Mouse (Mus musculus) heart, postnatal 0 days (tissue): Measurements from ENCODE around the gene Nudt6. TPM values are rescaled to one million over a fixed set of nuclear protein-coding genes. Genes with fewer than 3 reads are reported as not detected.

Experiments used
- ATAC-seq: fragments of 200-750 bp; cut with Nextera tagmentation; 2 replicates; pipeline ENCODE4 v1.8.0; 2017; ENCODE audit warnings: low read depth, moderate number of reproducible peaks, moderate library complexity; ENCODE audit not compliant: insufficient read depth
- DNase-seq: peaks from one replicate; pipeline ENCODE4 v3.0.0-alpha.2; 2016; ENCODE audit warnings: low spot score
- H3K27ac ChIP-seq: fragments of 300-500 bp; sonication (generic); 2 replicates; pipeline ENCODE4 v1.5.1; 2014; ENCODE audit warnings: low read depth, mild to moderate bottlenecking
- H3K27me3 ChIP-seq: fragments of 300-500 bp; sonication (generic); 2 replicates; pipeline ENCODE4 v1.6.1; 2014; ENCODE audit warnings: low read length, mixed read lengths; ENCODE audit not compliant: control insufficient read depth, insufficient read depth
- H3K36me3 ChIP-seq: fragments of 300-500 bp; sonication (generic); replicated peaks from 2 replicates; pipeline ENCODE4 v1.6.1; 2014; ENCODE audit warnings: low read length, mixed read lengths; ENCODE audit not compliant: control insufficient read depth, insufficient read depth
- H3K4me1 ChIP-seq: fragments of 300-500 bp; sonication (generic); 2 replicates; pipeline ENCODE4 v1.6.1; 2014; ENCODE audit warnings: antibody characterized with exemption; ENCODE audit not compliant: control insufficient read depth, insufficient read depth
- H3K4me2 ChIP-seq: fragments of 300-500 bp; sonication (generic); 2 replicates; pipeline ENCODE4 v1.6.1; 2014; ENCODE audit warnings: low read depth, mild to moderate bottlenecking, low read length, moderate library complexity
- H3K4me3 ChIP-seq: fragments of 300-500 bp; sonication (generic); 2 replicates; pipeline ENCODE4 v1.5.1; 2014; ENCODE audit warnings: low read depth, low read length
- H3K9ac ChIP-seq: fragments of 300-500 bp; sonication (generic); replicated peaks from 2 replicates; pipeline ENCODE4 v1.6.1; 2014; ENCODE audit warnings: low read depth, low read length, mixed read lengths
- H3K9me3 ChIP-seq: fragments of 300-500 bp; sonication (generic); replicated peaks from 2 replicates; pipeline ENCODE4 v1.6.1; 2016; ENCODE audit warnings: low read length; ENCODE audit not compliant: control insufficient read depth
- CTCF ChIP-seq: IDR thresholded peaks from 2 replicates; pipeline ENCODE4 v1.5.1; 2016; ENCODE audit warnings: antibody characterized with exemption, control low read depth, low read depth
- EP300 ChIP-seq: IDR thresholded peaks from 2 replicates; pipeline ENCODE4 v1.6.1; 2016; ENCODE audit warnings: antibody characterized with exemption, low read depth
- WGBS: fragments of 180-500 bp; shearing (Covaris S2); extraction: QIAGEN DNeasy Blood & Tissue Kit; methylation state at CpG from one replicate; pipeline ENCODE4 v1.1.7; 2014; 5-methylcytosine and 5-hydroxymethylcytosine counted together
- polyA plus RNA-seq: library from polyadenylated mRNA; unstranded; fragments of >200 nt; fragmentation: Nextera tagmentation; extraction: Ambion mirVana; gene quantifications from 2 replicates; pipeline ENCODE4 v1.2.1, GENCODE M21; 2015
- total RNA-seq: library from RNA; depleted of rRNA; stranded (reverse); fragments of >200 nt; gene quantifications from 2 replicates; pipeline ENCODE4 v1.2.3, GENCODE M21; 2014; ENCODE audit warnings: low replicate concordance

Gene Nudt6
- total and polyA plus RNA-seq, 2 experiments from 2014 or later: 9.8 to 23.6 TPM

DNA sequence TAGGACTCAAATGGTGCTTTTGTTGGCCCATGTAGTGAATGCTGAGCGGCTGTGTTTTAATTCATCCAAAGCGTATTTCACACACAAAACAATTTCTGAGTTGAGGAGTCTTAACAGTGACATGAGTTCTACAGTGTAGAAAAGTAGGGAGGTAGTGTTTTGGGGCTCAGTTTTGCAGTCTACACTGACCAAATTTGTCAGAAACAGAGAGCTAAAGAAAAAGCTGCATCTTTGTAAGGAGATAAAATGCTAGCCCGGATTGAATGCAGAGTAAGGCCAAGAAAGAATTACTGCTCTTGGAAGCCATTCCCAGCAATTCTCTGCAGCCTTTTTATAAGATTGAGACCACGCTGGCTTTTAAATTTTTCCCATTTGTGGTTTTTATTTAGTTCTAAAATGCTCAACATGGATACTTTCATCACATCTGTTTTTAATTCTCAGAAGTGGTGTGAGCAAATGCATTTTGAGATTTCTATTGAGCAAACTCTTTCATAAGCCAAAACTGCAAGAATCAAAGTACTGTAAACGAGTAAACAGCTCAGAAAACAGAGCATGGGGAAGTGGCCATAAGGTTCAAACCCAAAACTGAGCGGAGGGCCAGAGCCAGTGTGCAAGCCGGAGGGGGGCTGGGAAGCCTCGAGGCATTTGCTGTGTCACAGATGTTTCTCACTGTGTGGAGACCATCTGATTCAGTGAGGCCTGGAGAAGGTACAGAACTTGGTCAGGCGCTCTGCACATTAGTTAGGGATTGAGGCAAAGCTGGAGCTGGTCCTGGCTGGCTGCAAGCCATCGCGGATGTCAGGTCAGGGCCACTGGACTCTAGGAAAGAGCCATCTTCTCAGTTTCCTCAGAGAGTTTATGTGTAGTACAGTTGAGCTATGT lies 18.0 kb downstream of the Nudt6 start:
- Histone ChIP-seq H3K4me3 (no peak overlapping the region), H3K36me3 (peaks cover 14% of the 10 kb centered on the region), H3K4me1 (peaks cover 18% of the 10 kb centered on the region; the same call in 1 of the 2 replicates), H3K27me3 (no peaks in the 10 kb centered on the region), H3K9me3 (no peaks in the 10 kb centered on the region), H3K9ac (no peak overlapping the region), H3K27ac (no peak overlapping the region), H3K4me2 (no peak overlapping the region)
- WGBS: 72% methylated on average over 11 of the region's 11 CpGs
- TF ChIP-seq EP300 (no peak), CTCF (no peak)
- no peak for DNase-seq
- no peak for ATAC-seq

- H3K36me3 ChIP-seq: no peaks in the 10 kb centered on the region
- TF ChIP-seq EP300: peak; percentile 57; the same call in 1 of the 2 replicates
- no peak for TF ChIP-seq CTCF
- no peaks in the 10 kb centered on the region for H3K27me3 ChIP-seq
- no peak overlapping the region for H3K4me2 ChIP-seq
- H3K27ac ChIP-seq: peak overlapping the region; percentile 40; the same call in 1 of the 2 replicates
- DNase-seq (peak; percentile 79), ATAC-seq (peak; percentile 91)
- no peak overlapping the region for H3K4me3 ChIP-seq
- H3K9me3 ChIP-seq: no peaks in the 10 kb centered on the region
- WGBS: 54% methylated on average over 7 of the region's 7 CpGs
- peaks cover 18% of the 10 kb centered on the region; the same call in 1 of the 2 replicates for H3K4me1 ChIP-seq
- H3K9ac ChIP-seq: no peak overlapping the region
Measured at GRCm38 (mm10) chr3:37398661-37399395, 21.2 kb downstream of the Nudt6 start.

DNA sequence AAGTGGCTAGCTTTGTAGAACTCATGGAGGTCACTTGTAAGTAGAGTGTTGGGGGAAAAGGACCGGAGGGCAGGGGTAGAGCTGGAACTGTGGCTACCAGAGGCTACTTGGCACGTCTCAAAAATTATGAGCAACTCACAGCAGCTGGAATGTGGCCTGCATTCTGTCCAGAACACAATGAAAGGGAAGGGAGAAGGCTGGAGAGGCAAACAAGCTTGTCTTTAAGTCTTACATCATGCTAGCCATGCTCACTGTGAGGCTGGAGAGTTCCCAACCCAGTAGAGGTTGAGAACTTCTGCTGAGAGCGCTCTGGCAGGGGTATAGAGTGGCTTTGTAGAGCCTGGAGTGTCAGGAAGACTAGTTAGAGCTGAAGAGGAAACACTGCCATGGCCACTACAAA lies 22.4 kb downstream of the Nudt6 start:
- H3K4me2 ChIP-seq: no peak overlapping the region
- peaks cover 18% of the 10 kb centered on the region; the same call in 1 of the 2 replicates for H3K4me1 ChIP-seq
- H3K9me3 ChIP-seq: no peaks in the 10 kb centered on the region
- no peaks in the 10 kb centered on the region for H3K36me3 ChIP-seq
- TF ChIP-seq EP300 (no peak), CTCF (no peak)
- H3K27ac ChIP-seq: no peak overlapping the region
- H3K9ac ChIP-seq: no peak overlapping the region
- no peak for ATAC-seq
- DNase-seq: no peak
- no peak overlapping the region for H3K4me3 ChIP-seq
- 69% methylated on average over 3 of the region's 3 CpGs for WGBS
- no peaks in the 10 kb centered on the region for H3K27me3 ChIP-seq

GRCm38 (mm10) chr3:37396930-37397608 lies 22.9 kb downstream of the Nudt6 start:
- Histone ChIP-seq H3K4me2 (no peak overlapping the region), H3K4me1 (peaks cover 18% of the 10 kb centered on the region; the same call in 1 of the 2 replicates), H3K4me3 (no peak overlapping the region), H3K9me3 (no peaks in the 10 kb centered on the region), H3K27me3 (no peaks in the 10 kb centered on the region), H3K9ac (no peak overlapping the region), H3K27ac (no peak overlapping the region), H3K36me3 (no peaks in the 10 kb centered on the region)
- DNase-seq (no peak), ATAC-seq (no peak)
- TF ChIP-seq EP300 (no peak), CTCF (no peak)
- WGBS: 94% methylated on average over 5 of the region's 5 CpGs

GRCm38 (mm10) chr3:37387310-37387709 lies 32.7 kb downstream of the Nudt6 start:
- ATAC-seq: no peak
- no peak overlapping the region for H3K27ac ChIP-seq

More at GRCm38 (mm10) chr3:37387310-37387709, 32.7 kb downstream of the Nudt6 start:
- DNase-seq: no peak
- no peaks in the 10 kb centered on the region for H3K9me3 ChIP-seq
- H3K4me1 ChIP-seq: peaks cover 14% of the 10 kb centered on the region
- H3K9ac ChIP-seq: no peak overlapping the region
- WGBS: 88% methylated on average over 6 of the region's 6 CpGs
- no peak overlapping the region for H3K4me2 ChIP-seq
- H3K4me3 ChIP-seq: no peak overlapping the region
- no peaks in the 10 kb centered on the region for H3K27me3 ChIP-seq
- TF ChIP-seq EP300: no peak
- TF ChIP-seq CTCF: no peak
- no peaks in the 10 kb centered on the region for H3K36me3 ChIP-seq
